Mouse (Mus musculus): Measurements from ENCODE around the gene Npb. TPM values are rescaled to one million over a fixed set of nuclear protein-coding genes. Genes with fewer than 3 reads are reported as not detected.

The Npb gene
- polyA plus RNA-seq, 1 experiment from 2014 or later: 0.98 TPM

DNA sequence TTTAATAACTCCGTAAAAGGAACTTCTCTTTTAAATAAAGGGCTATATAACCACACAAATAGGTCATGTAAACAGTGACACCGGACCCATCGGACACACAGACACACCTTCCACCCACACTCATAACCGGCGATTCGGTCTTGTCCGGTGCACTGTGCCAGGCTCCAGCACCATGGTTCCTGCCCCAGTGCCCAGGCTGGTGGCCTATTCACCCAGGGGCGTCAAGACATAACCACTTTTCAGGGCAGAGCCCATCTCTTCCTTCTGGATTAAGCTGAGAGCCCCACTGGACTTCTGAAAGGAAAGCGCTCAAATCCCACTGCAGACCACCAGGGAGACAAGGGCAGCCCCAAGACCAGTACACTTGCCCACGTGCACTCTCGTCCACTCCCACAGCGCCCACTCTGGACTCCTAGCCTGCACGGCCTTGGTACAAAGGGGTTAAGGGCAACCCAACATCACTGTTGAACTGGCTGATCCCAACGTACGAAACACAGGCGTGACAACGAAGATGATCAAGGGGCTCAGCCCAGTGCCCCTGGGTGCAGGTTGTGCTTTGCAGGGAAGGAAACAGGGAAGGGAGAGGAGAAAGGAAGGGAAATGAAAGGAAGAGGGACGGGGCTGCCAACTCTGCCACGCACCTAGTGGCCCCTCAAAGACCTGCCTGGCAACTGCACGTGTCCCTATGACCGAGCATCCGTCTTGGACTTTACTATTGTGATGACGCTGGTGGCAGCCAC lies 20.5 kb downstream of the Npb start:
- H3K27me3 ChIP-seq: no peaks in the 10 kb centered on the region
- no peak overlapping the region for H3K4me2 ChIP-seq
- WGBS: 92% methylated on average over 23 of the region's 23 CpGs
- ATAC-seq (ENCODE audit: insufficient number of reproducible peaks, insufficient read depth, low FRiP score, low TSS enrichment, low read depth): no peak
- no peak overlapping the region for H3K9ac ChIP-seq
- peaks cover 29% of the 10 kb centered on the region for H3K36me3 ChIP-seq
- peaks cover 43% of the 10 kb centered on the region for H3K4me1 ChIP-seq
- no peak overlapping the region for H3K4me3 ChIP-seq
- no peak overlapping the region for H3K27ac ChIP-seq
- no peaks in the 10 kb centered on the region for H3K9me3 ChIP-seq

DNA sequence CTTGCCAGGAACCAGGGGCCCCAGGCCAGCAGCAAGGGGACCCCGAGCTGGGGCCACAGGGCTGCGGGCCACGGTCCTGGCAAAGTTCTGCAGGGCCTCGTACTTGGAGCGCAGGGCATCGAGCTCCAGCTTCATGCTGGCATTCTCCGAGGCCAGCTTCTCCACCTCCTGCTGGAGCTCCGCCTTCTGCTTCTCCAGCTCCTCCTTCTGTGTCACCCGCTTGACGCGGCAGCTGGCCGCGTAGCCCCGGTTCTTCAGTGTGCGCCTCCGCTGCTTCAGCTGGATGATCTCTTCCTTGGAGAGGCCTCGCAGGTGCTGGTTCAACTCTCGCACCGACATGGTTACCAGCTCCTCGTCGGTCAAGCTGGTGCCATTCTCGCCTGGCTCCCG lies 21.1 kb downstream of the Npb start:
- Histone ChIP-seq H3K4me1 (peaks cover 39% of the 10 kb centered on the region), H3K4me3 (no peak overlapping the region)

DNA sequence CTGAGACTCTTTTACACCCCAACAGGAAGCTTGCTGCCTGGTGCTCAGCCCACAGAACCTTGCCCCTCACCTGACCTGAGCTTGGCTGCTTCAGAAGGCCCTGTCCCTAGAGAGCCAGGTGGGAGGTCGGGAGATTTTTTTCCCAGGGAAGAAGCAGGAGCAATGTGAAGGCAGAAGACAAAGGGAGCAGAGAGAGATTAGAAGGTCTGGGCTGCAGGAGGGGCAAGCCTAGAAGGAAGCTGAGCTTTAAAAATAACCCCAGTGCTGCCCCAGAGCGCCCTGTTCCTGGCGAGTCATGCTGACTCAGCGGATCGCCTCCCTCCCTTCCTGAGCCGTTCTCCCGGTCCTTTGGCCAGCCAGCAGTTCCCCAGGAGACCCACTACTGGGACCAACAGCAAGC lies 21.6 kb downstream of the Npb start:
- H3K27ac ChIP-seq: peak overlapping the region; percentile 44; the same call in 1 of the 2 replicates
- peak overlapping the region; percentile 27; the same call in 1 of the 2 replicates for H3K4me2 ChIP-seq
- H3K9me3 ChIP-seq: no peaks in the 10 kb centered on the region
- peaks cover 39% of the 10 kb centered on the region for H3K4me1 ChIP-seq
- ATAC-seq (ENCODE audit: insufficient number of reproducible peaks, insufficient read depth, low FRiP score, low TSS enrichment, low read depth): no peak
- peaks cover 29% of the 10 kb centered on the region for H3K36me3 ChIP-seq
- WGBS: 36% methylated on average over 7 of the region's 7 CpGs
- peak overlapping the region; percentile 59 for H3K9ac ChIP-seq
- H3K27me3 ChIP-seq: no peaks in the 10 kb centered on the region
- 0 out of 2 replicates have a peak overlapping the region, but pooled peaks have one; percentile 12 for H3K4me3 ChIP-seq

More for the DNA sequence above, 21.1 kb downstream of the Npb start:
- no peaks in the 10 kb centered on the region for H3K9me3 ChIP-seq
- WGBS: 83% methylated on average over 23 of the region's 23 CpGs
- no peak overlapping the region for H3K9ac ChIP-seq
- peaks cover 29% of the 10 kb centered on the region for H3K36me3 ChIP-seq
- H3K4me2 ChIP-seq: no peak overlapping the region; the same call in 1 of the 2 replicates
- H3K27ac ChIP-seq: peak overlapping the region; percentile 44; the same call in 1 of the 2 replicates
- no peak for ATAC-seq (ENCODE audit: insufficient number of reproducible peaks, insufficient read depth, low FRiP score, low TSS enrichment, low read depth)
- H3K27me3 ChIP-seq: no peaks in the 10 kb centered on the region

DNA sequence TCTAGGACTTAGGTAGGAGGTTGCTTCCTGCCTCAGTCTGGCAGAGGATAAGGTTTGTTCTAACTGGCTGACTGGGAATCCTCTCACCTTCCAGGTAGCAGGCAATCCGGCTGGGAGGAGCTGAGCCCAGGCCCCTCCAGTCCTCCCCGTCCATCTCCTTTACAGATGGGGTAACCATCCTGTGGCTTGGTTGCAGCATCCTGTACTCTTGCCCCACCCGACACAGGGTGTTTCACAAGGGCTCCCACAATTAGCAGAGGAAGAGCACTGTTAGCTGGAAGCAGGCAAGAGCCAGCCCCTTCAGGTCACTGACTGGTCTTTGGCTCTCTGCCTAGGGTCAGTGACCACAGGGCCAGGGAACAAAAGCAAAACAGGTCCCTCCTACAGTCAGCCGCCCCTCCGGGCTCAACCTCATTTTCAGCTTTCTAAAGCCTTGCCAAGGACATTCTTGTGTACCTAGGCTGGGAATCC lies 22.2 kb downstream of the Npb start:
- H3K27ac ChIP-seq: peak overlapping the region; percentile 44; the same call in 1 of the 2 replicates
- peak overlapping the region; percentile 27; the same call in 1 of the 2 replicates for H3K4me2 ChIP-seq
- H3K4me1 ChIP-seq: peaks cover 34% of the 10 kb centered on the region
- H3K4me3 ChIP-seq: 0 out of 2 replicates have a peak overlapping the region, but pooled peaks have one; percentile 12
- H3K36me3 ChIP-seq: peaks cover 29% of the 10 kb centered on the region
- H3K27me3 ChIP-seq: no peaks in the 10 kb centered on the region
- ATAC-seq (ENCODE audit: insufficient number of reproducible peaks, insufficient read depth, low FRiP score, low TSS enrichment, low read depth): no peak
- no peaks in the 10 kb centered on the region for H3K9me3 ChIP-seq
- peak overlapping the region; percentile 59 for H3K9ac ChIP-seq
- 49% methylated on average over 5 of the region's 5 CpGs for WGBS

DNA sequence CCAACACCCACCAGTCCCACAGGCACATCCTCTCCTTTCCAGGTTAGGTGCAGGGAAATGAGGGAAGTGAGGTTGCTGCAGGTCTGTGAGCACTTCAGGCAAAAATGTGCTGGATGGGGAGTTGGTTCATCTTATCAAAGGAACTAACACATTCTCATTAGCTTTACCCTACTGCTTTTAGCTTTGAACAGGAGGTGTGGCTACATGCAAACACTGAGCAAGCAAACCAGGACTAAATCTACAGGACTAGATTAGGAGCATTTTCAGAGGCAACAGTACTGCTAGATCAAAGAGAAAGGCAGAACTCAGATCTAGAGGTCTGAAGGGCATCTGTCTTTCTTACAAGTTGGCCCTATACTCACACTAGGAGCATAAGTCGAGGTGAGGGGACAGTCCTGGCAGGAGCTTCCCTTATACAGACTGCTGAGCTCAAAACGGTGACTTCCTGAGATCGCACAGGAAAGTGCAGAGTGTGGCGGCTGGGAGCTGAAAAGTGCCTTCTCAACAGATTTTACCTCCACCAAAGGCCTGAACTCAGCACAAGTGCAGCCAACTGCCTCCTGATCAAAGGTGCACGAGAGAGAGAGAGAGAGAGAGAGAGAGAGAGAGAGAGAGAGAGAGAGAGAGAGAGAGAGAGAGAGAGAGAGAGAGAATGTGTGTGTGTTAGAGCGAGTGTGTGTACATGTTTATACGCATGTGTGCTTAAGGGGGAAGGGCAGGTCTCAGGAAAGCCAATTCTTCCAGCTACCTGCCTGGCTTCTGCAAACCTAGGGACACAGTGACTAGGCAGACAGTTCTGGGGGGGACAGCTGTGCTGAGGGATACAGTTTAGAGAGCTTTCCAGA lies 22.8 kb downstream of the Npb start:
- no peak for ATAC-seq (ENCODE audit: insufficient number of reproducible peaks, insufficient read depth, low FRiP score, low TSS enrichment, low read depth)
- Histone ChIP-seq H3K27me3 (no peaks in the 10 kb centered on the region), H3K27ac (peak overlapping the region; percentile 44; the same call in 1 of the 2 replicates), H3K9me3 (no peaks in the 10 kb centered on the region), H3K9ac (peak overlapping the region; percentile 94), H3K4me2 (peak overlapping the region; percentile 76), H3K36me3 (peaks cover 29% of the 10 kb centered on the region), H3K4me1 (peaks cover 29% of the 10 kb centered on the region), H3K4me3 (peak overlapping the region; percentile 97; the same call in 1 of the 2 replicates)
- WGBS: 39% methylated on average over 7 of the region's 7 CpGs

DNA sequence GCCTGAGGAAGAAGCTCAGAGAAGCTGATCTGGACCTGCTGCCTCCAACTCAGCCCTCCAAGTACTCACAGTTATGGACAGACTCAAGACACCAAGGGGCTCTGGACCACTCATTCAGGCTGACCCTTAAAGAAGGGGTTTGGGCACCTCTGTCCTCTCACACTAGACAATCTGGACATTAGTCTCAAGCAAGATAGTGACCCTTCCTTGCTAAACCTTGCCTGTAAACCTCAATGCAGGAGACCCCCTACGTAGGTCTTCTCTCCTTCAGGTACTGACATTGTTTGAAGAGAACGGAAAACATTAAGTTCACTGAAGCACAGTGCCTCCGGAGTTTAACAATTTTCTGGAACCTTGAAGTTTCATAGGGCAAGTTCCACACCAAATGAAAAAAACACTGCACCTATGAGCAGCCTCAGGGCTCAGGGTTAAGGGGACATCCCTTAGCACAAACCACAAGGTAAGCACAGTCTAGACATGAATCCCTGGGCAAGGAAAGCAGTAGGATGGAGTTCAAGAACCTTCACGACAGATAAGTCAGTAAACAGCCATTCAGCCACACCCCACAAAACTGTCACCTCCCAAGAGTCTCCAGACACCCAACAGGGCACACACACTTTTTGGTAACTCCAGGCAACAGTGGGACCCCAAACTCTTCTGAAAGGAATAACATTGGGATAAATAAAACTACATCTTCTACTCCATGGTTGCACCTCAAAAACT lies 23.6 kb downstream of the Npb start:
- H3K9me3 ChIP-seq: no peaks in the 10 kb centered on the region
- H3K9ac ChIP-seq: peak overlapping the region; percentile 94
- peaks cover 28% of the 10 kb centered on the region for H3K4me1 ChIP-seq
- H3K4me3 ChIP-seq: peak overlapping the region; percentile 97
- ATAC-seq (ENCODE audit: insufficient number of reproducible peaks, insufficient read depth, low FRiP score, low TSS enrichment, low read depth): no peak
- H3K4me2 ChIP-seq: peak overlapping the region; percentile 76
- H3K27ac ChIP-seq: peak overlapping the region; percentile 86; the same call in 1 of the 2 replicates
- H3K27me3 ChIP-seq: no peaks in the 10 kb centered on the region
- WGBS: 59% methylated on average over 4 of the region's 4 CpGs
- peaks cover 25% of the 10 kb centered on the region for H3K36me3 ChIP-seq

DNA sequence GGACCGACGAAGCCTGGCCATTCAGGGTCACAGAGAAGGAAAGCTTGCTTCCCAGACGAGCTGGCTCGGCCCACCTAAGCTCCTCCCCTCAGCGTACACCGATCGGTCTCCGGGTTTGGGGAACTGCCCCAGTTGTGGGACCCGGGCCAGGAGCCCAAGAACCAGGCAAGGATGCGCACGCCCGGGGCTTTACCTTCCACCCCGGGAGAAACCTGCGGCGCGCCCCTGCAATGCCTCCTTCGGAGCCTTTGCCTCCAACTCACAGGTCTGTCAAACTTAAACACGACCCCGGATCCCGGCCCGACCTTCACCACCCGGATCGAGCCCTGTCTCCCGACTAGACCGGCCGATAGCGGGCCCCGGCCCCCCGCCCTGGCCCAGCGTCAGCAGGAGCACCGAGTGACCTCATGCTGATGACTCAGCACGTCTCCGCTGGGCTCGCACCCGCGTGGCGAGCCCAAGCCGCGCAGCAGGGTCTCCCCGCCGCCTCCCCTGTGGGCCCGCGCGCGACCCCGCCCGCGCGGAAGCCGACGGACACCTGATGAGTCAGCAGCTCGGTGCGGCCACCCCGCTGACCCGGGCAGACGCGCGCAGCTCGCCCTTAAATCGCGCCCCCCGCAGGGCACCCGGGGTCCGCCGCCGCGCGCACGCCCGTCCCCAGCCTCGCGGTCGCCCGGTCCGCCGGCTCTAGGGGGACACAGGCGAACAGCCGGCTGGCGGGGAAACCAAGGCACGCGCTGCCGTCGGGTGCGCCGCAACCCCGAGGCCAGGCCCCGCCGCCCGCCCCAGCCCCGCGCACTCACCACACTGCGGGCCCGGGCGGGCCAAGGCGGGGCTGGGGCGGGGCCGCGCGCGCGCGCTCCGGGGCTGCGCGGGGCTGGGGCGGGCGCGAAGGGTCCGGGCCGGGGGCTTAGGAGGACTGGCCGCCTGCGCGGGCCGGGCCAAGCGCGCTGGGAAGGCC lies 24.6 kb downstream of the Npb start:
- ATAC-seq (ENCODE audit: insufficient number of reproducible peaks, insufficient read depth, low FRiP score, low TSS enrichment, low read depth): peak; percentile 81
- under 1% methylated on average over 95 of the region's 116 CpGs for WGBS

DNA sequence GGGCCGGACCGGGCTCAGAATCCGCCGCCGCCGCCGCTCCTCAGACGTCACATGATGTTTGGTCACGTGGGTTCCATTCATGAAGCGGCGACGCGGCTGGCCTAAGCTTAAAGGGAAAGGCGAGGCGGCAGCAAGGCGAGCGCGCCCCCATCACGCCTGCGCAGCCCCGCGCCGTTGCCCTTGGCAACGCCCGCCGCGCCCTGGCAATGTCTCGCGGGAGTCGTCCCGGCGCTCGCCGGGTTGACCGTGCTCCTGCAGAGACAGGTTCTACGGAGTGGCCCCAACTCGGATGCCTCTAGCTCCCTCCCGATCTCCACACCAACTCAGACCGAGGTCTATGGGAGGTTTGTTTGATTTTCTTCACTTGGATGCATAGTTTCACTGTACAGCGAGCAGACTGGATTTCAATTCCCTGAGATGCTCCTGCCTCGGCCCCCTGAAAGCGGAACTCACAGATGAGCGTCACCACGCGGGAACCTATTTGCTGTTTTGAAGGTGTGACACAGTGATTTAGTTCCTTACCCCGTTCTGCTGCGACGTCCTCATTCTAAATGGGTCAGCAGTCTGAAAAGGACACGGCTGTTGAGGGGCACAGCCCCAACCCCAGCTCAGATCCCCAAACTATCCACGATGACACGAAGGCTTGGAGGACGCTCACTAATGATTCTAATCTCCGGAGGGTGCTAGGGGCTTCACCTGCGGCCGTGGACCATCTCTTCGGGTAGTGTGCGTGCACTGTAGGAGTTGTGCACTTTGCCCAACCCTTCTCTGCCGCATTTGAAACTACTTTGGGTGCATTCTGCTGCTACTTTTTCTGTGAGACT lies 25.5 kb downstream of the Npb start, which contains the start of gene Mafg:
Gene Mafg, minus strand, starts transcription at position 81 of the 824 bp plus-strand sequence.
- Histone ChIP-seq H3K27me3 (no peaks in the 10 kb centered on the region), H3K4me2 (peak within 1 kb of the TSS; percentile 76), H3K4me3 (peak within 1 kb of the TSS; percentile 97), H3K36me3 (peaks cover 11% of the 10 kb centered on the region), H3K9ac (peak within 1 kb of the TSS; percentile 94), H3K9me3 (no peaks in the 10 kb centered on the region), H3K4me1 (peaks cover 28% of the 10 kb centered on the region), H3K27ac (peak within 1 kb of the TSS; percentile 86)
- ATAC-seq (ENCODE audit: insufficient number of reproducible peaks, insufficient read depth, low FRiP score, low TSS enrichment, low read depth): peak; percentile 86
- 11% methylated on average over 58 of the region's 58 CpGs for WGBS

More for the DNA sequence above, 24.6 kb downstream of the Npb start:
- Histone ChIP-seq H3K27ac (peak overlapping the region; percentile 86), H3K4me3 (peak overlapping the region; percentile 97), H3K4me1 (peaks cover 28% of the 10 kb centered on the region), H3K27me3 (no peaks in the 10 kb centered on the region), H3K9ac (peak overlapping the region; percentile 94), H3K36me3 (peaks cover 15% of the 10 kb centered on the region), H3K4me2 (peak overlapping the region; percentile 76), H3K9me3 (no peaks in the 10 kb centered on the region)

DNA sequence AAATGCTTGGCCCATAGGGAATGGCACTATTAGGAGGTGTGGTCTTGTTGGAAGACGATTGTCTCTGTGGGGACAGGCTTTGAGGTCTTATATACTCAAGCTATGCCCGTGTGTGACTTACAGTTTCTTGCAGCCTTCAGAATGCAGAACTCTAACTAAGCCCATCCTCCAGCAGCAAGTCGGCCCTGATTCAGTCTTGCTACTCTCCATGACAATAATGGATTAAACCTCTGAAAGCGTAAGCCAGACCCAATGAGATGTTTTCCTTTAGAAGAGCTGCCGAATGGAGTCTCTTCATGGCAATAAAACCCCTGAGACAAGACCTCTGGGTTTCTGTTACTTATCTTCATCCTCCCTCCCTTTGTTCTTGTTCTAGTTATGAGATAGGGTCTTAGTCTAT lies 26.5 kb downstream of the Npb start:
- Histone ChIP-seq H3K9me3 (no peaks in the 10 kb centered on the region), H3K27me3 (no peaks in the 10 kb centered on the region), H3K27ac (no peak overlapping the region), H3K9ac (no peak overlapping the region), H3K4me3 (no peak overlapping the region), H3K4me2 (no peak overlapping the region), H3K4me1 (peaks cover 26% of the 10 kb centered on the region), H3K36me3 (peaks cover under 1% of the 10 kb centered on the region; the same call in 1 of the 2 replicates)
- ATAC-seq (ENCODE audit: insufficient number of reproducible peaks, insufficient read depth, low FRiP score, low TSS enrichment, low read depth): no peak
- 80% methylated on average over 5 of the region's 5 CpGs for WGBS
